Mouse (Mus musculus) lung, adult 2 months (tissue): Measurements from ENCODE around the gene Vmn1r31. TPM values are rescaled to one million over a fixed set of nuclear protein-coding genes. Genes with fewer than 3 reads are reported as not detected.

Experiments
- DNase-seq: peaks from one replicate; pipeline ENCODE4 v3.0.0; 2022
- H3K4me1 ChIP-seq: fragments of 200-500 bp; 2 replicates; pipeline ENCODE4 v1.6.1; 2011; ENCODE audit warnings: low read length; ENCODE audit not compliant: control insufficient read depth, insufficient read depth
- H3K4me3 ChIP-seq: fragments of 200-500 bp; replicated peaks from 2 replicates; pipeline ENCODE3; 2011; ENCODE audit warnings: low read depth, mild to moderate bottlenecking, control low read depth, low read length; ENCODE audit errors: extremely low read depth
- CTCF ChIP-seq: fragments of 200-500 bp; IDR thresholded peaks from 2 replicates; pipeline ENCODE4 v1.5.1; 2011; ENCODE audit warnings: mild to moderate bottlenecking, low read length, control low read depth; ENCODE audit not compliant: insufficient read depth
- POLR2A ChIP-seq: fragments of 200-500 bp; IDR thresholded peaks from 2 replicates; pipeline ENCODE4 v1.6.1; 2011; ENCODE audit warnings: low read depth, mild to moderate bottlenecking, control low read depth, low read length, borderline replicate concordance; ENCODE audit errors: extremely low read depth
- whole genome bisulfite sequencing: fragments of 180-500 bp; shearing (Covaris S2); methylation state at CpG from one replicate; pipeline ENCODE4 v1.1.7; 2018; 5-methylcytosine and 5-hydroxymethylcytosine counted together
- polyA plus RNA-seq: library from polyadenylated mRNA; depleted of rRNA; stranded (reverse); fragments of >200 nt; gene quantifications from 2 replicates; pipeline ENCODE4 v1.2.3, GENCODE M21; 2012; rRNA removed

The Vmn1r31 gene
- polyA plus RNA-seq: not detected in 2 replicates

DNA sequence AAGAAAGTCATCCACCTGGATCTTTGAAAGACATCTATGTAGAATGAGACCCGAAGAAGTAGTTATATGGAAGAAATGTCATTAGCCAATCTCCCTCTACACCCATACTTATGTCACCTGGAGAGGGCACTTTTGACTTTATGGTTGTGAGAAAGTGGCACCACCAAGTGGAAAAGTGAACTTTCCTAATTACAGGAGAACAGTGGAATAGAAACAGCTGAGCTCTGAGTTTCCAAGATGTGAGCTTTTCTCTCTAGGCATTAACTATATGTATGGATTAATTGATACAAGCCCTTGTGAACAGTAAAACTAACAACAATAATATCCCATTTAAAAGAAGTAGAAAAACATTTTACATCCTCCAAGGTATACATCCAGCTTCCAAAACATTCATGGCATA lies at the start of gene Vmn1r31:
TSS of gene Vmn1r31 (minus strand) at position 101 of the 400 bp plus-strand sequence.
- 88% methylated on average over 1 of the region's 1 CpGs for WGBS
- Histone ChIP-seq H3K4me1 (no peaks in the 10 kb centered on the region), H3K4me3 (no peak within 1 kb of the TSS)
- no peak for TF ChIP-seq CTCF
- TF ChIP-seq POLR2A: no peak
- DNase-seq: no peak

DNA sequence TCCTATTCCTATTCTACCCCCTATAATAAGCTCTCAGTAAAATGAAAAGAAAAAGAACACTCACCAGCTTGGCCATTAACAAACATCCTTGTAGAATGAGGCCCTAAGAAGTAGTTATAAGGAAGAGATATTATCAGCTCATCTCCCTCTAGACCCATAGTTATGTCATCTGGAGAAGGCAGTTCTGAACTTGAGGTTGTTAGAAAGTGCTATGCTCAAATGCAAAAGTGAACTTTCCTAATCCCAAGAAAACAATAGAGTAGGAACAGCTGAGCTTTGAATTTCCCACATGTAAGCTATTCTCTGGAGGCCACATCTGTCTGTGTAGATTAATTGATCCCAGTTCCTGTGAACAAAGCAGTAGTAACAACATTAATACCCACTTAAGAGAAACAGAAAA lies 31.8 kb downstream of the Vmn1r31 start, which contains the start of gene Vmn1r30:
TSS of gene Vmn1r30 (minus strand) at position 101 of the 400 bp plus-strand sequence.
- no peak within 1 kb of the TSS for H3K4me3 ChIP-seq
- no peaks in the 10 kb centered on the region for H3K4me1 ChIP-seq
- no peak for DNase-seq
- no peak for TF ChIP-seq CTCF
- no peak for TF ChIP-seq POLR2A

Other genes with a start within 250 kb of the Vmn1r31 start
- gene Vmn1r28, start 213.3 kb downstream of the Vmn1r31 start, polyA plus RNA-seq: not detected in 2 replicates
- not detected in 2 replicates for gene Vmn1r29, start 173.8 kb downstream of the Vmn1r31 start, polyA plus RNA-seq
- gene Vmn1r30, start 31.9 kb downstream of the Vmn1r31 start, polyA plus RNA-seq: not detected in 2 replicates
- 6.5 and 10.9 TPM in 2 replicates for gene Abcg2, start 109.2 kb upstream of the Vmn1r31 start, polyA plus RNA-seq